Mouse (Mus musculus) kidney, postnatal 10 days (tissue): ENCODE measurements around the gene Tepp.

ENCODE experiments used
- DNase-seq: peaks from one replicate; pipeline ENCODE4 v3.0.0; 2021; ENCODE audit warnings: mixed read lengths

The Tepp gene

GRCm38 (mm10) chr8:95369581-95370326 is 59.4 kb downstream of the Tepp start:
- DNase-seq: no peak

- no peak for DNase-seq
Measured at GRCm38 (mm10) chr8:95373389-95374002, 63.1 kb downstream of the Tepp start.

DNA sequence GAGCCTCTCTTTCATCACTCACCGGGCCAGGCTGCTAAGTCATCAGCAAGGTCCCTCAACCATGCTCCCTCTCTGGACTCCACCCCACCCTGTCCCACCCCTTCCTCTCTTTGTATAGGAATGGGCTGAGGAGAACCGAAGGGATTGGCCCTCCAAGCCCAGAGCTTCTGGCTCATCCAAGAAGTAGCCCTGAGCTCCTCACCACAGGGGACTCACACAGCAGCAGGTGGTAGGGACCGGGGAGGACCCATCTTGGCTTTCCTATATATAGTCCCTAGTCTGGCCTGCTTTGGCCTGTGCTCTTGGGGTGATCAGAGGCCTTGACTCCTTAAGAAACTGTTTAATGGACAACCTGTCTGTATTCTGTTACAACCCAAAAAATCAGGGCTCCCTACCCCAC is 64.1 kb downstream of the Tepp start:
- DNase-seq: no peak

DNA sequence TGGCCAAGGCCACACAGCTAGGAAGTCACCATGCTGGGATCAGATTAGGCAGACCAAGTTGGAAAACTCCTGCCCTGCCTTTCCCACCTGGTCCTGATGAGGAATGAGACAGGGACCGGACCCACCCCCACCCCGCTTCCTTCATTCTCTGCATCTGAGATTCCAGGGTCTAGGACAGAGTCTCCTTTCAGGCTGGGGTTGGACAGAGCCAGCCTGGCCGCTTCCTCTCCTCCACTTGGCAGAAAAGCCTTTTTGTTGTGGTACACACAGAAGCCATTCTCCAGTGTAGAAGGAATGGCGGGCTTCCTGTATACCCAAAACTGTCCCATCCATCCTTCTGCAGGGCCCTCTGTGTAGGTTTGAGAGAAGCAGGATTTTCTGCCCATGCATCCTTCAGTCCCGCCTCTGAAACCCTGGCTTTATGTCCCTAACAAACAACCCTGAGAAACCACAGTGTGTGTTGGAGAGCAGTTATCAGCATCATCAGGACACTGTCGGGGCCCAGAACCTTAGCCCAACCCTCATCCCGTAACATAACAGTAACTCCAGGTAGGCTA is 65.1 kb downstream of the Tepp start:
- no peak for DNase-seq
